Mouse (Mus musculus): ENCODE results near the gene Hba-a2. TPM values are rescaled to one million over a fixed set of nuclear protein-coding genes. Genes with fewer than 3 reads are reported as not detected.
A peak's percentile ranks its signal among the peaks of the same experiment; 100 is the strongest.
"Not testable (repeated sequence)": the region's sequence is repeated elsewhere in the genome, so short reads cannot be mapped to it uniquely, and the experiment has no call there.

Hba-a2 gene
- 7,810 and 10,560 TPM in 2 replicates for polyA plus RNA-seq (2015; fragmentation: Nextera tagmentation; extraction: Ambion mirVana)

DNA sequence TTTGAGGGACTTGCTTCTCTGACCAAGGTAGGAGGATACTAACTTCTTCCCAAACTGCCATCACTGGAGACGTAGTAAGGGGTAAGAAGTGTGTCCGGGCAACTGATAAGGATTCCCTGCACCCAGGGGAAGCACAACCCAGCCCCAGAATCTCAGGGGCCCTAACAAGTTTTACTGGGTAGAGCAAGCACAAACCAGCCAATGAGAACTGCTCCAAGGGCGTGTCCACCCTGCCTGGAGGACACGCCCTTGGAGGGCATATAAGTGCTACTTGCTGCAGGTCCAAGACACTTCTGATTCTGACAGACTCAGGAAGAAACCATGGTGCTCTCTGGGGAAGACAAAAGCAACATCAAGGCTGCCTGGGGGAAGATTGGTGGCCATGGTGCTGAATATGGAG lies at the start of gene Hba-a2:
Gene Hba-a2 (plus strand): TSS at position 287 of the 400 bp plus-strand sequence.
- H3K36me3 ChIP-seq; H3K4me1 ChIP-seq; H3K27ac ChIP-seq; ATAC-seq (ENCODE audit: insufficient number of reproducible peaks, insufficient read depth, low FRiP score, low TSS enrichment, low read depth); H3K4me3 ChIP-seq; H3K4me2 ChIP-seq; H3K9ac ChIP-seq; H3K9me3 ChIP-seq: not testable (repeated sequence)
- WGBS = no CpG with 5 or more reads among the region's 4 CpGs
- H3K27me3 ChIP-seq = peaks cover 17% of the 10 kb centered on the region

DNA sequence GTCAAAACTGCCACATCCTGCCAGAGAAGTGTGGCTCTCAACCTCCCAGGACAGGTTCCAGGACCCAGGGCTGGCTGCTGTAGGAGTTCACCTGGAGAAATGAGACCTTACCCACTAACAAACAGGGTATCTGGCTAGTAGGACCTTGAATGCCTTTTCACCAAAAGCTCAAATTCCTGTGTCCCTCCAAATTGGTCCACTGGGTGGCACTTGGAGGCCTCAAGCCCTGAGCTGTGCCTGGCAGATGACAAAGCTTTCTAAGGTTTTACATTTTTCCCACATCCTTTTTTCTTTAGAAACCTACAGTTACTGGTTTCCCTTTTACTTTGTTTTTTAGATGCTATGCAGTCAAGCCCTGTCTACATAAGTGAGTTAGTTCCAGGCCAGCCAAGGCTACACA lies 49.2 kb upstream of the Hba-a2 start:
- Histone ChIP-seq H3K4me1 (peaks cover 12% of the 10 kb centered on the region), H3K9me3 (no peaks in the 10 kb centered on the region), H3K36me3 (peaks cover 65% of the 10 kb centered on the region), H3K27me3 (no peaks in the 10 kb centered on the region), H3K4me3 (no peak overlapping the region), H3K9ac (no peak overlapping the region), H3K27ac (no peak overlapping the region), H3K4me2 (no peak overlapping the region)
- no peak for ATAC-seq (ENCODE audit: insufficient number of reproducible peaks, insufficient read depth, low FRiP score, low TSS enrichment, low read depth)

DNA sequence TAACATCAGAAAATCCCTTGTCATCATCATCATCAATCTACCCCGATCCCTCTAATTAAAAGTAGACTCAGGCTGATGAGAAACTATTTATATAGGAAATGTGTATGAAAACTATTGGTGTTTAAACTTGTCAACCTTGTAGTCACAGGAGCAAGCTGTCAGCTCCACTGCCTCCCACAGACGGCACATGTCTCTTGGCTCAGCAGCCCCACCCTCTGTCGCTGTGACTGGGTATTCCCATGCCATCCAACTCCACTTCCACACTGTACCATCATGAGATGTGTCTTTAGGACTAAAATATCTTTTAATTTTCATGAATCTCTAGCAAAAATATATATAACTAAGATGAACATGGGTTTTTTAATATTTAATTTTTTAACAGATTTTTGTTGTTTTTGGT lies 47.9 kb upstream of the Hba-a2 start:
- Histone ChIP-seq H3K27ac (no peak overlapping the region), H3K9ac (no peak overlapping the region), H3K9me3 (no peaks in the 10 kb centered on the region), H3K27me3 (no peaks in the 10 kb centered on the region), H3K4me1 (peaks cover 12% of the 10 kb centered on the region), H3K4me2 (no peak overlapping the region), H3K36me3 (peaks cover 74% of the 10 kb centered on the region), H3K4me3 (no peak overlapping the region)
- 79% methylated on average over 3 of the region's 3 CpGs for WGBS
- no peak for ATAC-seq (ENCODE audit: insufficient number of reproducible peaks, insufficient read depth, low FRiP score, low TSS enrichment, low read depth)

- no peaks in the 10 kb centered on the region for H3K9me3 ChIP-seq
- H3K36me3 ChIP-seq = peaks cover 71% of the 10 kb centered on the region
- H3K4me1 ChIP-seq = no peaks in the 10 kb centered on the region
- no peak overlapping the region for H3K27ac ChIP-seq
- no peak overlapping the region for H3K4me2 ChIP-seq
- H3K27me3 ChIP-seq = no peaks in the 10 kb centered on the region
- no peak overlapping the region for H3K9ac ChIP-seq
- H3K4me3 ChIP-seq = no peak overlapping the region
- ATAC-seq (ENCODE audit: insufficient number of reproducible peaks, insufficient read depth, low FRiP score, low TSS enrichment, low read depth) = no peak
- WGBS = 87% methylated on average over 8 of the region's 8 CpGs
These were observed 45.2 kb upstream of the Hba-a2 start for GRCm38 (mm10) chr11:32250880-32251763.

- H3K9ac ChIP-seq = no peak overlapping the region
- ATAC-seq (ENCODE audit: insufficient number of reproducible peaks, insufficient read depth, low FRiP score, low TSS enrichment, low read depth) = no peak
- no peaks in the 10 kb centered on the region for H3K9me3 ChIP-seq
- H3K27me3 ChIP-seq = no peaks in the 10 kb centered on the region
- no peak overlapping the region for H3K4me3 ChIP-seq
- no peak overlapping the region for H3K27ac ChIP-seq
- peaks cover 51% of the 10 kb centered on the region for H3K36me3 ChIP-seq
- WGBS = 89% methylated on average over 1 of the region's 1 CpGs
- no peak overlapping the region for H3K4me2 ChIP-seq
- no peaks in the 10 kb centered on the region for H3K4me1 ChIP-seq
These were observed 43.2 kb upstream of the Hba-a2 start for GRCm38 (mm10) chr11:32253121-32253520.

DNA sequence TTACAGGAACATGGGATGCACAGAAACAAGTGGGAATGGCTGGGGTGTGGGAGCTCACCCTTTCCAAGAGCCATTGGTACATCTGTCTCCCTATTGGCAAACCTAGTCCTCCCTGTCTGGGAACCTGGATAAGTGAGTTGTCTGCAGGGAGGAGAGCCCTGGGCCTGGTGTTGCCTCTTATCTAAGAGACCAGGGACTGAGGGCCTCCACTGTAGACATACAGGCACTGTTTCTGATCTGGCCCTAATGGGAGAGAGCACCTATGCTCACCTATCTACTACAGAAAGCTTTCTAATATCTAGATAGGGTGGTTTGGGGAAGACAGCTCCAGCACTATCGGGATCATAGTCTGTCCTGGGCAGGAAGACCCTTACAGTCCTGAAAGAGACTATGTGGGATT lies 40.1 kb upstream of the Hba-a2 start:
- Histone ChIP-seq H3K27ac (no peak overlapping the region), H3K36me3 (peaks cover 43% of the 10 kb centered on the region), H3K9ac (no peak overlapping the region), H3K4me3 (no peak overlapping the region), H3K27me3 (no peaks in the 10 kb centered on the region), H3K4me1 (no peaks in the 10 kb centered on the region), H3K4me2 (no peak overlapping the region), H3K9me3 (no peaks in the 10 kb centered on the region)
- no peak; the same call in 1 of the 2 replicates for ATAC-seq (ENCODE audit: insufficient number of reproducible peaks, insufficient read depth, low FRiP score, low TSS enrichment, low read depth)
- WGBS = 97% methylated on average over 1 of the region's 1 CpGs

- Histone ChIP-seq H3K27ac (no peak overlapping the region), H3K27me3 (no peaks in the 10 kb centered on the region), H3K36me3 (peaks cover 40% of the 10 kb centered on the region), H3K9me3 (no peaks in the 10 kb centered on the region), H3K4me1 (no peaks in the 10 kb centered on the region), H3K4me2 (no peak overlapping the region), H3K4me3 (no peak overlapping the region), H3K9ac (no peak overlapping the region)
- WGBS = 90% methylated on average over 3 of the region's 3 CpGs
- ATAC-seq (ENCODE audit: insufficient number of reproducible peaks, insufficient read depth, low FRiP score, low TSS enrichment, low read depth) = no peak
These were observed 39.7 kb upstream of the Hba-a2 start for GRCm38 (mm10) chr11:32256566-32256965.

- Histone ChIP-seq H3K4me1 (peaks cover 14% of the 10 kb centered on the region), H3K27ac (no peak overlapping the region), H3K9ac (no peak overlapping the region), H3K4me3 (no peak overlapping the region), H3K4me2 (no peak overlapping the region), H3K9me3 (no peaks in the 10 kb centered on the region), H3K27me3 (no peaks in the 10 kb centered on the region), H3K36me3 (peaks cover 20% of the 10 kb centered on the region)
- no peak for ATAC-seq (ENCODE audit: insufficient number of reproducible peaks, insufficient read depth, low FRiP score, low TSS enrichment, low read depth)
- WGBS = 71% methylated on average over 10 of the region's 10 CpGs
These were observed 33.4 kb upstream of the Hba-a2 start for GRCm38 (mm10) chr11:32262674-32263415.

GRCm38 (mm10) chr11:32265117-32265738 lies 31.1 kb upstream of the Hba-a2 start:
- Histone ChIP-seq H3K4me2 (no peak overlapping the region), H3K9ac (peak overlapping the region; percentile 32; the same call in 1 of the 2 replicates), H3K36me3 (peaks cover 19% of the 10 kb centered on the region), H3K9me3 (no peaks in the 10 kb centered on the region), H3K27me3 (no peaks in the 10 kb centered on the region), H3K4me1 (peaks cover 19% of the 10 kb centered on the region), H3K4me3 (no peak overlapping the region), H3K27ac (no peak overlapping the region)
- no peak for ATAC-seq (ENCODE audit: insufficient number of reproducible peaks, insufficient read depth, low FRiP score, low TSS enrichment, low read depth)
- WGBS = 82% methylated on average over 3 of the region's 3 CpGs

GRCm38 (mm10) chr11:32266194-32266593 lies 30.1 kb upstream of the Hba-a2 start:
- no peak overlapping the region for H3K27ac ChIP-seq
- H3K9ac ChIP-seq = no peak overlapping the region
- H3K4me2 ChIP-seq = no peak overlapping the region
- peaks cover 10% of the 10 kb centered on the region for H3K36me3 ChIP-seq
- no peak overlapping the region for H3K4me3 ChIP-seq
- peaks cover 19% of the 10 kb centered on the region for H3K4me1 ChIP-seq
- WGBS = 94% methylated on average over 6 of the region's 6 CpGs
- ATAC-seq (ENCODE audit: insufficient number of reproducible peaks, insufficient read depth, low FRiP score, low TSS enrichment, low read depth) = no peak
- H3K9me3 ChIP-seq = no peaks in the 10 kb centered on the region
- H3K27me3 ChIP-seq = no peaks in the 10 kb centered on the region

- Histone ChIP-seq H3K4me2 (peak overlapping the region; percentile 59), H3K27ac (peak overlapping the region; percentile 96), H3K9me3 (no peaks in the 10 kb centered on the region), H3K27me3 (no peaks in the 10 kb centered on the region), H3K36me3 (peaks cover 10% of the 10 kb centered on the region), H3K4me1 (peaks cover 19% of the 10 kb centered on the region), H3K4me3 (peak overlapping the region; percentile 84), H3K9ac (peak overlapping the region; percentile 97)
- WGBS = 26% methylated on average over 6 of the region's 6 CpGs
- ATAC-seq (ENCODE audit: insufficient number of reproducible peaks, insufficient read depth, low FRiP score, low TSS enrichment, low read depth) = no peak
These were observed 29.5 kb upstream of the Hba-a2 start for GRCm38 (mm10) chr11:32266776-32267175.
